Mouse (Mus musculus) adrenal gland, adult 2 months (tissue): ENCODE measurements around the gene Rsad1. TPM values are rescaled to one million over a fixed set of nuclear protein-coding genes. Genes with fewer than 3 reads are reported as not detected.

Source experiments
- DNase-seq: peaks from one replicate; pipeline ENCODE4 v3.0.0; 2021
- polyA plus RNA-seq: library from polyadenylated mRNA; depleted of rRNA; stranded (reverse); fragments of >200 nt; gene quantifications from 2 replicates; pipeline ENCODE4 v1.2.3, GENCODE M21; 2012
- total RNA-seq, 2 experiments: library from RNA; stranded (reverse); gene quantifications; 2 replicates each; pipeline ENCODE4 v1.2.3; 2021

Gene Rsad1
- total and polyA plus RNA-seq, 3 experiments = 8.4 to 27.0 (median 13.4) TPM

DNA sequence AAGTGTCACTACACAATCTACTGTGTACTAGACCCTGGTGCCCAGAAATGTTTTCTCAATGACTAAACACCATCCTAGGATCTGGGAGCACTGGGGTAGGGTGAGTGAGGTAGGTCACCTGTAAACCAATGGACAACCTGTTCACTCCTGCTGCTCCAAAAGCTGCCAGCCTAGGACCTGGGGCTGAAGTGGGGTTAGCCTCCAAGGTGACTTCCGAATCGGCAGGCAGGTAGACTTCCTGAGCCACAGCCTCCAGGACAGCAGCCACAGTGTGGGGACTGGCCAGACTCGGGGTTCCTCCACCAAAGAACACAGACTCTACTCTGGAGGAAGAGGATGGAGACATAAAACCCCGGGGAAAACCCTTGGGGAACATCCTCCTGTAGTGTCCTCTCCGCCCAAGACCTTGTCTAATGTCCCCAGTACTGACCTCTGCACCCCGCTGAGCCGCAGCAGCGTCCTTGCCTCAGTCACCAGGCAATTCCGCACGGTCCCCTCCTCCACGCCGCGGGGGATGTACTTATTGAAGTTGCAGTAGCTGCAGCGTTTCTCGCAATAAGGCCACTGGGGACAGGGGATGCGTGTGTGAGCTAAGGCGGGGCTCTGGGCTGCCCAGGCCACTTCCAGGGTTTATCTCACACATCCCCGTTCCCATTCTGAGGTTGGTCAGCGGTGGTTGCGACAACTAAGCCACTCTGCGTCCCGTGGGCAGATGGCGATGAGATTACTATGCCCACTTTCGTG is 842 bp downstream of the Rsad1 start:
- peak; percentile 81 for DNase-seq

DNA sequence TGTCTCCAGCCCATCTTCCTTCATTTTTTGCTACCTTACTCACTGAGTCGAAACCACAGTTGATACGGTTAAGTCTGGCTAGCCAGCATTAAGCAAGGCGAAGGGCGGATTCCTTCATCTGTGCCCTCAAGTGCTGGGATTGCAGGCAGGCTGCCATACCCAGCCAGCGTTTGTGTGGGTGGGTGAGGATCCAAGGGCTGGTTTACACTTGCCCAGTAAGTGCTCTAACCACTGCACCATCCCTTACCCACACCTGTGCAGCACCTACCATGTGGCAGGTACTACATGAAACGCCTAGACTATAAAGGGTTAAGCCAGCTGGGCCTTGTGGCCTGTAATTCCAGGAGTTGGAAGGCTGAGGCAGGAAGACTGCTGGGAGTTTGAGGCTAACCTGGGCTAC is 1.8 kb downstream of the Rsad1 start:
- no peak for DNase-seq

DNA sequence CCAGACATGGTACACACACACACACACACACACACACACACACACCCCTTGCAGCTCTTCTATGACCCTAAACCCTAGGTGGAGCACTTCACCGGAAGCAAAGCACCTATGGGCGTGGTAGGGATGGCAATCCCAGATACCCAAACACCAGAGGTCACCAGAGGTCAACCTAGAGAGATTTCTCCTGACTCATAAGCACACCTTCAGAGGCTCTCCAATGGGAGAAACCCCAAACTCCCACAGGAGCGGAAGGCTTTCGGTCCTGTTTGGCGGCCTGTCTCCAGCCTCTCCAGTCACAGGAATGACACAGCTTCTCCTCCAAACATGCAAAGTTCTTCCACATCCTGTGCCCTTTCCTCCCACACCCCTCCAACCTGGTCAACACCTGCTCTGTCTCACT is 2.7 kb downstream of the Rsad1 start:
- no peak for DNase-seq

DNA sequence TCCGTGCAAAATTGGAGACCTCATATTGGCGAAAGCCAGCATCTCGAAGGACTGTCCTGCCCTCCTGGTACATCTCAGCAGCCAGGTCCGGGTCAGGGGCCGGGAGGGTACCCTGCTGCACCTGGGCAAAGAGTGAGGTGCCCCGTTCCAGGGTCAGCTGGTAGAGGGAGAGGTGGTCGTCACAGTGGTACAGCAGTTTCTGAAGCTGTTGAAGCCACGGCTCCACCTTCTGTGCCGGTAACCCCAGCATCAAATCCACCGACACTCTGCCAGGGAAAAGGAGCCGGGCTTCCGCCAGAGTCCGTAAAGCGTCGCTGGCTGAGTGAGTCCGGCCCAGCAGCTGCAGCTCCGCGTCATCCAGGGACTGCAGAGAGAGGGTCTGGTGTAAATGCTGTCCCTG is 4.6 kb downstream of the Rsad1 start:
- DNase-seq = peak; percentile 29

DNA sequence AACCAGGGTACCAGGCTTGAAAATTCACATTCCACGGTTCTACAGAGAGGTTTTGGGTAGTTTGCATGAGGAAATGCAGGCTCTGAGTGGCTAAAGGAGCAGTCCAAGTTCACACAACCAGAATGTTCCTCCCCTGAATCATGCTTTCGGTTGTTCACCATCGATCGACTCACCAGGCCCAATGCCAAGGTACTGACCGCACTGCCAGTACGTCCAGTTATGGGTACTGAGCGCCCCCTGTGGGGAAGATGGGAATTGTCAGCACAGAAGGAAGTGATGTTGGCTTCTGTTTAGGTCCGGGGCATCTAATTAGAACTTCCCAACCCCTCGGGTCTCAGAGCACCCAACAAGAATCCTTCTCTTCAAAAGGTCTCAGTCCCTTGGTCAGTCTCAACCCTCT is 5.1 kb downstream of the Rsad1 start:
- peak; percentile 96 for DNase-seq

DNA sequence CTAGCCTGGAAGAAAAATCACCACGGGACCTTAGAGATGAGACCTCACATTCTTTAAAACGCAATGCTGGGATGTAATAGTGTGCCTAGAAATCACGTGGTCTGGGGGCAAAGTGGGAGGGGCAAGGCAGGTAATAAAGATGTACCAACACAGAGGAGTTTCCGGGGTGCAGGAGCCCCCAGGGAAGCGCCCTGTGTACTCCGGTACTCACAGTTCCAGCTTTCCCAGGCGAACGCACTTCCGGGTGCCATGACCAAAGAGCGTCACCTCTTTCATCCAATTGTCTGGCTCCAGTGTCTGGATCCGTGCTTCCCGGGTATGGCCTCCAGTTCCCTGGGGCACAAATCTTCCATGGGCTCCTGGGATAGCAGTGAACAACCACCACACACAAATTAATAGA is 5.7 kb downstream of the Rsad1 start:
- no peak for DNase-seq

DNA sequence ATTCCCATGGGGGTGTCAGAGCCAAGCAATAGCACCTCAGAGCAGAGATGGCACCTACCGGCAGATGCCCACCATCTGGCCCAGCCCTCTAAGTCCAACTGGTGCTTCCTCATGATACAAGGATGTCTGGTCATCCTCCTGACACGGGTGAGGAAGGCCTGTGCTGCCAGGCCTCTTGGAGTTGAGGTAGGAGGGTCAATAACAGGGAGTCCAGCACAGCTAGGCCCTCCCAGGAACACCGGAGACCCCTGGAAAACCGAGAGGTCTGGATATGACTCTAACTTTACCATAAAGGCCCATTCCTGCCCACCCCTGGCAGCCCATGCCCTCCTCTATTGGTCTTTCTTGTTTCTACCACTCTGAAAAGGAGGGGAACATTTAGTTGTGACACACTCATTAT is 6.7 kb downstream of the Rsad1 start:
- DNase-seq = no peak

DNA sequence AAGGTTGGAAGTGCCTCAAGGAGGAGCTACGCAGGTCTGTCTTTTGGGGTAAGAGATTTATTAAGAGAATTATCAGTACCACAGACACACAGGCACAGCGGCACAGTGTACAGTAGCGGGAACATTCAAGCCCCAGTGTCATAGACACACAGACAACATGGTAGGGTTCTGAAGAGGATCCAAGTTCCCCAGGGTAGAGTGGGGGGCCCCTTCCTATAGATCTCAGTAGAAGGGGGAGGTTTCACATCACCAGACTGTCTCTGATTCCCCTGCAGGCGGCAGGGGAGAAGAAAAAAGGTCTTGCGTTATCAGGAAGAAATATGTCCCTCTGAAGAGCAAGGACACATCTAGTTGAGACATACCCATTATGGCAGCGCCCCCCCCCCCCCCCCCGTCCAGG is 9.3 kb downstream of the Rsad1 start:
- no peak for DNase-seq

DNA sequence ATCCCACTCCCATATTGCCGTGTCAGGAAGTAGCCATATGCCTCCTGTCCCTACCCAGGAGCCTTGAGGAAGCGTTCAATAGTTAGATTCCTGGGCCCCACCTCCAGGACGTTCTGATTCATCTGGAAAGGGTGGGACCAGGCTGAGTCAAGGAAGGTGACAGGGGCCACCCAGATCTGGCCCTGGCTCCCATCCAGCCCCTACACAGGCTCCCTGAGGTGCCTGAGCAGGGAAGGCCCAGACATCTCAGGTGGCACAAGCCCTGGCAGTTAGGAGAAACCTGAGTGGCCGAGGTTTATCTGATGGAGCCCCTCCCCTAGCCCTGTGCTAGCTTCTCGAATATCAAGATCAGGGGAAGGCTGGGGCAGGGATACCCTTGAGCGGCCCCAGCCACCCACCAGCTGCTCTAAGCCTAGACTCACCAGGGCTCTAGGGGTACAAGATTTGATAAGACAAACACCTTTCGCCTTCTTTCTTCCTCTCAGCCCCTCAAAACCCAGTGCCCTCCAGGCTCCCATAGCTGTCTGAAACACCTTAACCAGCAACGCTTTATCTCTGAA is 10.2 kb downstream of the Rsad1 start:
- DNase-seq = peak; percentile 37

DNA sequence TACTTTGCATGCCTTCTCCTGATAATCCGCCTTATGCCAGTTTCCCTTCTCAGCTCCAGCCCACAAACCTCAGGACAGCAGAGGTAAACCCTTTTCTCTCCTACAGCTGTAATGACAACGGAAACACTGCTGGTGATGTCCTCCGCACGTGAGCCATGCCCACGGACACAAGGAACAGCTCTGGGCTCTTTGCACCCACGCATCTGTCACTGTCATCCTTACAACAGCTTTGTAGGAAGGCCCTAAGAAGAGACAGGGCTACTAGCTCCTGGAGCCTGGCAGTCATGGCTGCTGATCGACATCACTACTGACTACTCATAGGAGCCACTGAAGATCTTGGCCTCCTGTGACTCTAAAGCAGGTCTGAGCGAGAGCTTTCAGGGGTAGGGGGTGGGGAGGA is 15.9 kb downstream of the Rsad1 start:
- DNase-seq = no peak

DNA sequence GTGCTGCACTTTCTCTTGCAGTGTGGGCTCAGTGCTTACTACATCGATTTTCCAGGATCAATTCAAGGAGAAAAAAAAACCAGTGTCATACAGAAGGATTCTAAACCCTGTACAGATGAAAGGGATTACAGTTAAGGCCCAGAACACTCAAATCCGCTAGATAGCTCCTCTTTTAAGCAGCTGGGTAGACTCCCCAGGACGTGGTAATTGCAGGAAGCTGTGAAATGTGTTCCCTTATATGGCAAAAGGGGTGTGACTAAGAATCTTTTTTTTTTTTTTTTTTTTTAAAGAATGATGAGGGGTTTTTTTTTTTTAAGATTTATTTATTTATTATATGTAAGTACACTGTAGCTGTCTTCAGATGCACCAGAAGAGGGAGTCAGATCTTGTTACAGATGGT is 20.2 kb downstream of the Rsad1 start:
- no peak for DNase-seq

DNA sequence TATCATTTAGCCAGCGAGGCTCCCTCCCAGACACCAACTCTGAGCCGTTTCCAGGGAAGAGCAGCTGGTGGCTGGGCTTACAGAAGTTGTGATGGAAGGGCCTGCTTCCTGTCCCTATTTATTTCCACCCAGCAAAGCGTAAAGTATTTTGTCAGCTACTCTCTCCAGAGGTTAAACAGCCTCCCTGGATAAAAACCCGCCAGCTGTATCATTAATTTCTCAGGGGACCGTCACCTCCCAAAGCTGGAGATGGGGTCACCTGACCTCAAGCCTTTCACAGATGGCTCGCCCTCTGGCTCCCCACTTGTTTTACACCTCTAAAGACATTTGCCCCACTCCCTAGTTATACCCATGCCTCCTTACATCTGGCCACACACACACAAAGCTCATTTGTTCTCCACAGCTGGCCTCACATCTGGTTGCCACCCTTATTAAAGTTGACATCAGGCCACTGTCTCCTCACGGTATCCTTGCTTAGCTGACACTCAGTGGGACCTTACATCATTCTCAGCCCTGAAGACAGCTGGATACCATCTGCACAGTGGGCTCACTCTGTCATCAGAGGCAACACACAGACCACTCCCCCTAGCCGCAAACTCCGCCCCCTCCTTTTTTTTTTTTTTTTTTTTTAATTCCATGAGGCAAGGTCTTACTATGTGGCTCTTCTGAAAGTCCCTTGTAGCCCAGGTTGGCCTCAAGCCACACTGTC is 22.7 kb downstream of the Rsad1 start:
- no peak for DNase-seq

DNA sequence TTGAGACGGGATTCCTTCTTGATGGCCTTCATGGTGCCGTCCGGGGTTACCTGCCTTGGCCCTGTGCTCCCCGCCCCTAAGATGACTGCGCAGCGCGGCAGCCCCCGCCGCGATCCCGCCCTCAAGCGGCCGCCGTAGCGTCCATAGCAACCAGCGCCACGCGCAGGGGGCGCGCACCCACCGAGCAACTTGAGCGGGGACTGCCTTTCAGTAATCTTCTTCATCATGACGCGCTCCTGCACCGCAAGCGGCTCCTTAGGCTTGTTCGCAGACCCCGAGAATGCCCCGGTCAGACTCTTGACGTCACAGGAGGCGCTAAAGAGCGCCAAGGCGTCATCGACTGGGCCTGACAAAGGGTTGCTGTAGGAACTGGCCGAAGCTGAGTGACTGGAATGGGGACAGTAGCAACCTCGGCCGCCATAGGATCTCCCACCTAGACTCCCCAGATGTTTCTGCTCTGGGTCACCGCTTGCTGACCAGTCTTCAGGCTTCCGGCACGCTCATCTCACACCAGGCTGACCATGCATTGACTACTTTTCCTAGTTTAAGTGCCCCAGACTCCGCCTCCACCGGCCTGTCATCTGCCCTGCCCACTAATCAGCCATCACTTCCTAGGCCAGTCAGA is 27.7 kb downstream of the Rsad1 start, which contains the start of gene Mycbpap:
Gene Mycbpap (minus strand): TSS at position 524 of the 625 bp plus-strand sequence.
- DNase-seq = peak; percentile 83

DNA sequence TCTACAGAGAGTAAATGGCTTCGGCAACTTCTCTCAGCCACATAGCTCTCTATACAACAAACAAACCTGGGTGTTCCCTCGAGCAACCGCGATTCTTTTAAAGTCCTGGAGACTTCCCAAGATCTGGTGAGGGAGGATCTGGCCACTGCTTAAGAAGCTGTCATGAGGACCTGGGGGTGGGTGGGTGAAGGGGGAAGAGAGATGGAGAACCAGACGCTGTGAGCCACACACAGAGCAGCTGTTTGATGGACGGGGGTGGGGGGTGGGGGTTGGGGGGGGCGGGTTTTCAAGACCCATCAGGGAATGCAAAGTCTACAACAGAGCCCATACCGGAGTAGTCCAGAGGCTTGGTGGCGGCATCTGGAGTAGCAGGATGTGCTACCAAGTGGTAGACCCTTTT is 35.6 kb downstream of the Rsad1 start:
- DNase-seq = no peak

DNA sequence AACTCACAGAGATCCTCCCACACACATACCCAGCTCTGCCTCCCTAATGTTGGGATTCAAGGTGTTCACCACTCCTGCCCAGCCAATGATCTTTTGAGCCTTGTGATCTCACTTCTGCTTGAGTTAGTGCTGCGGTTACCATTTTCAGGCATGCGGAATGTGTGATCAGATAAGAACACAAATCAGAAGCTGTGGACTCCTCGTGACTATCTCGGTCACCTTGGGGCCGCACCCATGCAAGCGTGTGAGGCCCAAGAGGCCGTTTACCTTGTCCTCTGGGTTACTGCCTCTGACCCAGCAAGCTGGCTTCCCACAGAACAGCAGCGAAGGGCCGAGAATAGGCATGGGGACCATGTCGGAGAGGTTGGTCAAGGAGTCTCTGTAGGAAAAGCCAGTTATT is 40.1 kb downstream of the Rsad1 start:
- no peak for DNase-seq

DNA sequence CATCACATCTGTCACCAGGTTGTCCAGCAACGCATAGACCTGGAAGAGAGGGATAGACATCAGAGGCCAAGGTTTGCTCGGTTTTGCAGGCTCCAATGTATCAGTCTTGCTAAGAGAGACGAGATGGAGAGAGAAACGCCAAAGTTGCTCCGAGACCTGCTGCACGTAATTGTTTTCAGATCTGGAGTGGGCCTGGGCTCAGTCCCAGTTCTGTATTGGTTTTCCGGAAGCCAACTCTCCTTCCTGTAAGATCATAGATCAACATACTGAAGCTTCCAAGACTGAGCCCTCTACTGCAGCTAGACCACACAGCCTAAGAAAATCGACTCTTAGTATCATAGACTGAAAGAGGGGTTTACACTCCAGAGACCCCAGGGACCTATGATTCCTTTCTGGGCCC is 47.6 kb downstream of the Rsad1 start:
- no peak for DNase-seq

DNA sequence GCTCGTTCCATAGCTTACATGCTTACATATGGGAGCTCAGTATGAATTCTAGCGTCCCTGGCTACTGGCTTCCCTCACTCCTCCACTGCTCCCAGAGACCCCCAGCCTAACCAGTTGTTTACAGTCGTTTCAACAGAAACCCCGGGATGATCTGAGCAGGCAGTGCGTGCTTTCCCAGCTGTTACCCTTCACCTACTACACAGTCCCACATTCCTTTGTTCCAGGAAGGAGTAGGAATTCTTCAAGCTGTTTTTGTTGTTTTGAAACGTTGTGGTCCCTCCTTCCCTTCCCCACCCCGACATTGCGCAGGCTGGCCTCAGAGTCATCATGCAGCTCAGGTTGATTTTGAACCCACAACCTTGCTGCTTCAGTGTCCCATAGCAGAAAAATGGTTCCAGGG is 48.7 kb downstream of the Rsad1 start:
- no peak for DNase-seq

DNA sequence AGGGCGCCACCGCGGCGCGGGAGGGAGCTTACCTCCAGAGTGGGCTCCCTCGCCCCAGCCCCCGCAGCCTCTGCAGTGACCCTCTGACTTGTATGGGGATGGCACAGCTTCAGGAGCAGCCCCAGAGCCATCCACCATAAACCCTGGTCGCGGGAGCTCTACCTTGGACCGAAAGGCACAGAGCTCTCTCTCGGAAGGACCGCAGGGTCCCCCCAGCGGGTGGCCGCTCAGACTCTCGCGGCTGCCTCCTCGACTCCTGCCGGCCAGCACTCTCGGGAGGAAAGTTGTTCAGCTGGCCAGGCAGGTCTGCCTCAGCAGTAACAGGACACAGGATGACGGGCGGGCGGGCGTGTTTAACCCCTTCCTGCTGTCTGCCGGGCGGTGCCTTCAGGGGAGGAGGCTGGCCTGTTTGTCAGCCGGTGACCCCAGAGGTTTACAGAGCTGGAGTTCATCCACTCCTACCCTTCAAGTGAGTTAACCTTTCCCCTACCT is 49.3 kb downstream of the Rsad1 start, which contains the start of gene Epn3:
Gene Epn3 (minus strand): TSS at position 314 of the 492 bp plus-strand sequence.
- DNase-seq = no peak

DNA sequence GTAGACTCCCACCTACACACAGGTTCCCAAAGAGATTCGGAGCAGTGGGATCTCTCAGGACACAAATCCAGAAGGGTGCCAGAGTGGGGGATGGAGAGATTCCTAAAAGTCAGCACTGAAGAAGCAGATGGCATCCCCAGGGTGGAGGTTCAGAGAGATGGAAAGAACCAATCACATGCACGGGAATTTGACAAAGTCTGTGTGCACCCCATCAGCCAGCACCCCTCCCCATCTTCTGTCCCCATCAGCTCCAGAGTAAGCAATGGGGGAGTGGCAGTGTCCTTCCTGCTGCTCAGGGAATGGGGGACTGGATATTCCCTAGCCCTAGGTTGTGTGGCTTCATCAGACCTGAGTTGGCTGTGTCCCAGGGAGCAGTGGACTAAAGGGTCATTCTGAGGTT is 50.0 kb downstream of the Rsad1 start:
- DNase-seq = no peak

DNA sequence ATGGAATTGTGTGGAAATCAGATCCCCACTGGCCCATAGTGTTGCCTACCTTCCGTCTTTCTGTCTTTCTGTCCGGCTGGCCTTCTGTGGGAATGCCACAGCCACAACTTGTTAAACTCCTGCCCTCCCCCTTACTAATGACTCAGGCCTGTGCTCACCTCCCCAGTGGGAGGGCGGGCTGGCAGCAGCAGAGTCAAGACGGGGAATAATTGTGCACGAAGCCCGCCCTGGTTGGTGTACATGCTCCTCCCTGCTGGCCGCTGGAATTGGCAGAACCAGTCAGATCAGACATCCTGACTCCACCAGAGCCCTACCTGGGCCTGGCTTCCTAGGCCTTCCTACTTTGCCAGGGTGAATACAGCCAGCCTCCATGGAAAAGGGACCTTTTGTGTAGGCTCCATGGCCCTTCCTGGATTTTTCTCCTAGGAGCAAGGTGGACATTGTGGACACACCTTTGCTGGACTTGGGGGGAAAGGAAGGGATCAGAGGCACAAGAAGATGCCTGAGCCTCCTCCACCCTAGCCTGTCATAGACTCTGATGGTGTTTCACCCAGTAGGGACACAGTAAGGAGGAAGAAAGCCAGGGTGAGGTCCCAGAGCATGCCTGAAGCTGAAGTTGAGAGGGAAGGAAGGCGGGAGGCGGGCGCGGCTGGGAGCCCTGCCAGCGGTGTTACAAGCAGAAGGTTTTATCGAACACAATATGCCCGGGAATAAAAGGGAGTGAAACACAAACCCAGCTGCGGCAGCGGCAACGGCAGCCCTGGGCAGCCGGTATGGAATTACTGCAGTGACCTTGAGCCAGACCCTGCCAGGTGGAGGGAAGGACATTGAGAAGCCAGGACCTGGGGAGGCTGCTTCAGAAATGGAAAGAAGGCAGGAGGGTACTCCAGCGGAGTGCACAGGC is 50.7 kb downstream of the Rsad1 start:
- peak; percentile 88 for DNase-seq

DNA sequence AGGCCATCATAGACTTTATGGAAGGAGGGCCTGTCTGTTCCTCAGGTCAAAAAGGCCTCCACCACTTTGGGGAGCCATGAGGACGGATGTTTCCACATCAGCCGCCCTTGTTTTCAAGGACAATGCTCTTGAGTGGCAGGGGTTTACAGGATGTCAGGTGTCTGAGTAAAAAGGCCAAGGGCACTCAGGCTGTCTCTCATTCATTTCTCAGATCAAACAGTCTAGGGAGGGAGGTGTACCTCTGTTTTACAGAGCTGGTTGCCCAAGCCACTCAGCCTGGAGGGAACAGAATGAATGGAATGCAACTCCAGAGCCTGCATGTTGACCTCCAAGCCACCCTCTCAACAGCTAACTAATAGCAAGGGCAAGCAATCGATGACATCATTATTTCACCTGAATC is 53.6 kb downstream of the Rsad1 start:
- peak; percentile 73 for DNase-seq

DNA sequence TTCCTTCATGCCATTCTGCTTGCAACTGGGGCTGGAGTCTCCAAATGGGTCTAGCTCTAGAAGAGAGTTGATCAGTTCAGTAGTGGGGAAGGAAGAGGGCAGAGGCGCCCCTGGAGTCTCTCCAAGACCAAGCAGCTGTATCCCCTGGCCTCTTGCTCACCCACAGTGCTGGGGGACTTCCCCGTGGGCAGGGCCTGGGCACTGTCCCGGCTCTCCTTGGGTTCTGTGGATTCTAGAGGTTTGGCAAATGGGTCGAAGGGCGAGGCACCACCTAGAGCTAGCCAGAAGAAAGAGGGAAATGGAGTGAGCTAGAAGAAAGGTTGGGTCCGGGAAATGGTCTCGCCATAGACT is 57.3 kb downstream of the Rsad1 start:
- no peak for DNase-seq
